Mouse (Mus musculus): ENCODE measurements around the gene Mtmr3. TPM values are rescaled to one million over a fixed set of nuclear protein-coding genes. Genes with fewer than 3 reads are reported as not detected.

Gene Mtmr3
- total and polyA plus RNA-seq, 3 experiments: 29.1 to 31.9 TPM; not detected in 1

DNA sequence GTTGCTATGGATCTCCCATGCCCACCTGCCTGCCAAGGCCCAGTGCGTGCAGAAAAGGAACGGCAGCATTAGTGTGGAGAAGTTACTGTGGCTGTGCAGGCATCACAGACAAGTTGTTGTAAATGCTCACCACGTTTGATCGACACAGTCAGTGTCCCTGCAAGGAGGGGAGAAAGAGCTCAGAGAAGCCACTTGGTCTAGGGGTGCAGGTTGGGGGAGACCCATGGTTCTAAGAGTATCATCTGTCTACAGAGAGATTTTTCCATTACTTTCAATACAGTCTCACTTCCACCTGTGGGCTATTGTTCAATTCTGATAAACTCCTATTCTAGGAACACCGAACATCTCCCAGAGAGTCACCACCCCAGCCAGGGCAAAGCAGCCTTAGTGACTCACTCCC is 110.1 kb downstream of the Mtmr3 start:
- DNase-seq (ENCODE audit: low read depth, low spot score): no peak
- Histone ChIP-seq H3K9ac (ENCODE audit: control insufficient read depth, low read depth, low read length, poor library complexity, severe bottlenecking) (no peak overlapping the region), H3K4me1 (ENCODE audit: control insufficient read depth in 1 of 2, insufficient read depth in 2 of 2, low read length in 2 of 2) (no peaks in the 10 kb centered on the region), H3K27ac (ENCODE audit: control insufficient read depth, low read depth, low read length) (no peak overlapping the region), H3K9me3 (replicated peaks; ENCODE audit: insufficient read depth, low read length) (no peaks in the 10 kb centered on the region), H3K36me3 (ENCODE audit: control insufficient read depth in 1 of 2, insufficient read depth in 2 of 2, low read length in 2 of 2) (peaks cover 0 to 13% of the 10 kb centered on the region in 2 experiments; a peak in 2 of 4 replicates), H3K79me2 (ENCODE audit: control insufficient read depth, insufficient read depth, low read length, poor library complexity) (no peaks in the 10 kb centered on the region), H3K4me3 (ENCODE audit: control insufficient read depth in 1 of 2, insufficient read depth in 1 of 2, low read depth in 2 of 2, low read length in 2 of 2) (no peak overlapping the region), H3K27me3 (ENCODE audit: control insufficient read depth in 1 of 2, insufficient read depth in 2 of 2, low read length in 2 of 2) (no peaks in the 10 kb centered on the region)
- TF ChIP-seq ZC3H11A (IDR thresholded peaks at IDR 0.05; ENCODE audit: low read depth, low read length) (no peak), TBP (IDR thresholded peaks at IDR 0.05; ENCODE audit: low read depth, low read length) (no peak), ZMIZ1 (IDR thresholded peaks at IDR 0.05; ENCODE audit: low read depth, low read length) (no peak), UBTF (IDR thresholded peaks at IDR 0.05; ENCODE audit: borderline replicate concordance, insufficient read depth, low read depth, low read length) (no peak), CHD2 (IDR thresholded peaks at IDR 0.05; ENCODE audit: low read length) (no peak), JUND (IDR thresholded peaks at IDR 0.05; ENCODE audit: low read depth, low read length) (no peak), ZNF384 (IDR thresholded peaks at IDR 0.05; ENCODE audit: low read depth, low read length) (no peak), ZKSCAN1 (IDR thresholded peaks at IDR 0.05; ENCODE audit: low read depth, low read length) (no peak), MAZ (IDR thresholded peaks at IDR 0.05; ENCODE audit: low read depth, low read length) (no peak), USF1 (IDR thresholded peaks at IDR 0.05; ENCODE audit: low read depth, low read length) (no peak), POLR2A (IDR thresholded peaks at IDR 0.05; ENCODE audit: control insufficient read depth in 1 of 2, insufficient read depth in 1 of 2, low read depth in 1 of 2, low read length in 2 of 2, poor library complexity in 1 of 2) (no peak), GABPA (IDR thresholded peaks at IDR 0.05; ENCODE audit: low read depth, low read length) (no peak), MEF2A (IDR thresholded peaks at IDR 0.05; ENCODE audit: extremely low read depth, insufficient replicate concordance, low read depth, low read length, poor library complexity, severe bottlenecking) (no peak), CTCF (IDR thresholded peaks at IDR 0.05 in 2 of 3, conservative IDR thresholded peaks at IDR 0.05 in 1 of 3; ENCODE audit: control insufficient read depth in 1 of 3, insufficient read depth in 1 of 3, low read depth in 2 of 3, low read length in 3 of 3, poor library complexity in 1 of 3, severe bottlenecking in 1 of 3) (no peak)

DNA sequence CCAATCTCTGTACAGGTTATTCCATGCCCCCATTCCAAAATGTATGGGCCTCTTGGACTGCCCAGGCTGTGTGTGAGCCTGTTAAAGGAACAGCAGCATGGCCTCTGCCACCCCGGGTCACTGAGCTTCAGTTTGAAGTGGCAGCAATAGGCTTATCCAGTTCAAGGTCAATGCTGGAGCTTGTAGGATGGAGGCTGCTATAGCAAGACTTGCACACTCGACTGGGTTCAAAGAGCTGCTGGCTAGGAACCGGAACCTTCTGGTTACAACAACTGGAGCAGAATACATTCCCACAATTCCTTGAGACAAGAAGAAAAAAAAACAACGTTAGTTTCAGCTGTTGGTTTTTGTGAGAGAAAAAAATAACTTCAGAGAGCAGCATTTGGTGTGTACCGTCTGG is 112.0 kb downstream of the Mtmr3 start:
- H3K9ac ChIP-seq (ENCODE audit: control insufficient read depth, low read depth, low read length, poor library complexity, severe bottlenecking): no peak overlapping the region

More for the DNA sequence above, 112.0 kb downstream of the Mtmr3 start:
- Histone ChIP-seq H3K79me2 (ENCODE audit: control insufficient read depth, insufficient read depth, low read length, poor library complexity) (no peaks in the 10 kb centered on the region), H3K27me3 (ENCODE audit: control insufficient read depth in 1 of 2, insufficient read depth in 2 of 2, low read length in 2 of 2) (no peaks in the 10 kb centered on the region), H3K9me3 (replicated peaks; ENCODE audit: insufficient read depth, low read length) (no peaks in the 10 kb centered on the region), H3K4me3 (ENCODE audit: control insufficient read depth in 1 of 2, insufficient read depth in 1 of 2, low read depth in 2 of 2, low read length in 2 of 2) (no peak overlapping the region), H3K4me1 (ENCODE audit: control insufficient read depth in 1 of 2, insufficient read depth in 2 of 2, low read length in 2 of 2) (no peaks in the 10 kb centered on the region), H3K36me3 (ENCODE audit: control insufficient read depth in 1 of 2, insufficient read depth in 2 of 2, low read length in 2 of 2) (peaks cover 0 to 9% of the 10 kb centered on the region in 2 experiments; a peak in 2 of 4 replicates), H3K27ac (ENCODE audit: control insufficient read depth, low read depth, low read length) (no peak overlapping the region)
- no peak for DNase-seq (ENCODE audit: low read depth, low spot score)
- TF ChIP-seq UBTF (IDR thresholded peaks at IDR 0.05; ENCODE audit: borderline replicate concordance, insufficient read depth, low read depth, low read length): no peak
- TF ChIP-seq CHD1 (IDR thresholded peaks at IDR 0.05; ENCODE audit: low read depth, low read length): no peak
- no peak for TF ChIP-seq POLR2A (IDR thresholded peaks at IDR 0.05; ENCODE audit: control insufficient read depth in 1 of 2, insufficient read depth in 1 of 2, low read depth in 1 of 2, low read length in 2 of 2, poor library complexity in 1 of 2)
- TF ChIP-seq E2F4 (IDR thresholded peaks at IDR 0.05; ENCODE audit: borderline replicate concordance, low read depth, low read length): no peak
- TF ChIP-seq NELFE (IDR thresholded peaks at IDR 0.05; ENCODE audit: low read depth, low read length): no peak
- TF ChIP-seq MAX (IDR thresholded peaks at IDR 0.05; ENCODE audit: low read length): no peak
- no peak for TF ChIP-seq MAFK (IDR thresholded peaks at IDR 0.05; ENCODE audit: borderline replicate concordance, low read depth, low read length)
- no peak for TF ChIP-seq USF2 (IDR thresholded peaks at IDR 0.05; ENCODE audit: borderline replicate concordance in 1 of 2, insufficient read depth in 1 of 2, low read depth in 1 of 2, low read length in 2 of 2)
- TF ChIP-seq MYC (IDR thresholded peaks at IDR 0.05; ENCODE audit: low read depth, low read length): no peak
- no peak for TF ChIP-seq POLR2AphosphoS5 (IDR thresholded peaks at IDR 0.05; ENCODE audit: borderline replicate concordance, low read depth, low read length)
- TF ChIP-seq NRF1 (IDR thresholded peaks at IDR 0.05; ENCODE audit: insufficient read depth, low read depth, low read length, poor library complexity, severe bottlenecking): no peak
- no peak for TF ChIP-seq ZKSCAN1 (IDR thresholded peaks at IDR 0.05; ENCODE audit: low read depth, low read length)

Measured in MEL (cell line).